Mouse (Mus musculus) hindbrain, embryonic 13.5 days (tissue): ENCODE measurements around the gene Dram1. TPM values are rescaled to one million over a fixed set of nuclear protein-coding genes. Genes with fewer than 3 reads are reported as not detected.
A peak's percentile ranks its signal among the peaks of the same experiment; 100 is the strongest.

ENCODE experiments used
- ATAC-seq: fragments of 200-750 bp; cut with Nextera tagmentation; 2 replicates; pipeline ENCODE4 v1.8.0; 2017; ENCODE audit warnings: moderate TSS enrichment; ENCODE audit not compliant: low FRiP score
- H3K27ac ChIP-seq: fragments of 300-500 bp; sonication (generic); 2 replicates; pipeline ENCODE4 v1.5.1; 2015; ENCODE audit warnings: inconsistent platforms, mild to moderate bottlenecking, moderate library complexity
- H3K27me3 ChIP-seq: fragments of 300-500 bp; sonication (generic); 2 replicates; pipeline ENCODE4 v1.6.1; 2015; ENCODE audit warnings: mild to moderate bottlenecking, inconsistent platforms
- H3K36me3 ChIP-seq: fragments of 300-500 bp; sonication (generic); 2 replicates; pipeline ENCODE4 v1.6.1; 2015; ENCODE audit warnings: mild to moderate bottlenecking, inconsistent platforms
- H3K4me1 ChIP-seq: fragments of 300-500 bp; sonication (generic); replicated peaks from 2 replicates; pipeline ENCODE4 v1.6.1; 2015; ENCODE audit warnings: inconsistent platforms
- H3K4me2 ChIP-seq: fragments of 300-500 bp; sonication (generic); 2 replicates; pipeline ENCODE4 v1.6.1; 2015; ENCODE audit warnings: inconsistent platforms, mild to moderate bottlenecking, moderate library complexity
- H3K4me3 ChIP-seq: fragments of 300-500 bp; sonication (generic); 2 replicates; pipeline ENCODE4 v1.5.1; 2015; ENCODE audit warnings: mild to moderate bottlenecking, inconsistent platforms
- H3K9ac ChIP-seq: fragments of 300-500 bp; sonication (generic); 2 replicates; pipeline ENCODE4 v1.6.1; 2015; ENCODE audit warnings: mild to moderate bottlenecking, inconsistent platforms
- H3K9me3 ChIP-seq: fragments of 300-500 bp; sonication (generic); 2 replicates; pipeline ENCODE4 v1.6.1; 2016; ENCODE audit warnings: inconsistent platforms
- WGBS: fragments of 180-500 bp; shearing (Covaris S2); methylation state at CpG from one replicate; pipeline ENCODE4 v1.1.7; 2015; 5-methylcytosine and 5-hydroxymethylcytosine counted together
- polyA plus RNA-seq: library from polyadenylated mRNA; unstranded; fragments of >200 nt; fragmentation: Nextera tagmentation; extraction: Ambion mirVana; gene quantifications from 2 replicates; pipeline ENCODE4 v1.2.1, GENCODE M21; 2015

Dram1 gene
- 0.41 and 0.55 TPM in 2 replicates for polyA plus RNA-seq

GRCm38 (mm10) chr10:88379013-88379885 lies at the start of gene Dram1, which contains the start of gene Gnptab:
Gene Dram1, minus strand, starts transcription at chr10:88379080.
Gene Gnptab, plus strand, starts transcription at chr10:88379132.
- Histone ChIP-seq H3K9ac (peak within 1 kb of the TSS; percentile 89), H3K27ac (peak within 1 kb of the TSS; percentile 89), H3K27me3 (no peaks in the 10 kb centered on the region), H3K4me2 (peak within 1 kb of the TSS; percentile 82), H3K4me1 (peaks cover 26% of the 10 kb centered on the region), H3K36me3 (no peaks in the 10 kb centered on the region), H3K4me3 (peak within 1 kb of the TSS; percentile 84), H3K9me3 (no peaks in the 10 kb centered on the region)
- peak; percentile 86 for ATAC-seq
- WGBS = under 1% methylated on average over 86 of the region's 87 CpGs

GRCm38 (mm10) chr10:88427998-88428397 lies 49.1 kb upstream of the Dram1 start:
- Histone ChIP-seq H3K9me3 (no peaks in the 10 kb centered on the region), H3K36me3 (peaks cover 50% of the 10 kb centered on the region), H3K4me1 (no peaks in the 10 kb centered on the region), H3K4me3 (no peak overlapping the region), H3K9ac (no peak overlapping the region), H3K27ac (no peak overlapping the region), H3K27me3 (no peaks in the 10 kb centered on the region), H3K4me2 (no peak overlapping the region)
- no peak for ATAC-seq
- 93% methylated on average over 6 of the region's 6 CpGs for WGBS

GRCm38 (mm10) chr10:88426896-88427295 lies 48.0 kb upstream of the Dram1 start:
- H3K36me3 ChIP-seq = peaks cover 52% of the 10 kb centered on the region
- WGBS = 64% methylated on average over 5 of the region's 5 CpGs
- no peaks in the 10 kb centered on the region for H3K9me3 ChIP-seq
- H3K4me2 ChIP-seq = no peak overlapping the region
- H3K4me1 ChIP-seq = no peaks in the 10 kb centered on the region
- no peak overlapping the region for H3K4me3 ChIP-seq
- H3K27ac ChIP-seq = no peak overlapping the region
- no peaks in the 10 kb centered on the region for H3K27me3 ChIP-seq
- 0 out of 2 replicates have a peak, but pooled peaks have one; percentile 40 for ATAC-seq
- H3K9ac ChIP-seq = peak overlapping the region; percentile 40

- peak; percentile 84; the same call in 1 of the 2 replicates for ATAC-seq
- 94% methylated on average over 2 of the region's 2 CpGs for WGBS
- Histone ChIP-seq H3K4me1 (no peaks in the 10 kb centered on the region), H3K36me3 (peaks cover 53% of the 10 kb centered on the region), H3K9me3 (no peaks in the 10 kb centered on the region), H3K4me2 (no peak overlapping the region), H3K27me3 (no peaks in the 10 kb centered on the region), H3K4me3 (no peak overlapping the region), H3K9ac (no peak overlapping the region), H3K27ac (no peak overlapping the region)
Observed at GRCm38 (mm10) chr10:88426158-88426816, 47.4 kb upstream of the Dram1 start.

GRCm38 (mm10) chr10:88420655-88421435 lies 42.0 kb upstream of the Dram1 start:
- Histone ChIP-seq H3K4me1 (no peaks in the 10 kb centered on the region), H3K4me2 (no peak overlapping the region), H3K27ac (no peak overlapping the region), H3K4me3 (no peak overlapping the region), H3K9me3 (no peaks in the 10 kb centered on the region), H3K36me3 (peaks cover 61% of the 10 kb centered on the region), H3K9ac (no peak overlapping the region), H3K27me3 (no peaks in the 10 kb centered on the region)
- 94% methylated on average over 19 of the region's 19 CpGs for WGBS
- ATAC-seq = no peak

GRCm38 (mm10) chr10:88420141-88420541 lies 41.3 kb upstream of the Dram1 start:
- no peak overlapping the region for H3K4me3 ChIP-seq
- 76% methylated on average over 11 of the region's 11 CpGs for WGBS
- H3K36me3 ChIP-seq = peaks cover 69% of the 10 kb centered on the region
- no peak overlapping the region for H3K9ac ChIP-seq
- H3K27me3 ChIP-seq = no peaks in the 10 kb centered on the region
- no peak overlapping the region for H3K27ac ChIP-seq
- H3K9me3 ChIP-seq = no peaks in the 10 kb centered on the region
- ATAC-seq = no peak
- H3K4me1 ChIP-seq = no peaks in the 10 kb centered on the region
- H3K4me2 ChIP-seq = no peak overlapping the region

- no peak overlapping the region for H3K9ac ChIP-seq
- no peak overlapping the region for H3K4me3 ChIP-seq
- no peak overlapping the region for H3K4me2 ChIP-seq
- H3K4me1 ChIP-seq = 0 out of 2 replicates have a peak, but pooled peaks cover under 1% of the 10 kb centered on the region
- no peaks in the 10 kb centered on the region for H3K9me3 ChIP-seq
- peaks cover 65% of the 10 kb centered on the region for H3K36me3 ChIP-seq
- no peaks in the 10 kb centered on the region for H3K27me3 ChIP-seq
- H3K27ac ChIP-seq = no peak overlapping the region
- WGBS = 83% methylated on average over 5 of the region's 5 CpGs
- no peak for ATAC-seq
Observed at GRCm38 (mm10) chr10:88417686-88418085, 38.8 kb upstream of the Dram1 start.

GRCm38 (mm10) chr10:88412290-88412995 lies 33.6 kb upstream of the Dram1 start:
- no peak overlapping the region for H3K4me2 ChIP-seq
- peaks cover 21% of the 10 kb centered on the region for H3K36me3 ChIP-seq
- no peaks in the 10 kb centered on the region for H3K9me3 ChIP-seq
- H3K4me1 ChIP-seq = 0 out of 2 replicates have a peak, but pooled peaks cover 6% of the 10 kb centered on the region
- H3K9ac ChIP-seq = no peak overlapping the region
- H3K4me3 ChIP-seq = no peak overlapping the region
- no peak; the same call in 1 of the 2 replicates for ATAC-seq
- 68% methylated on average over 17 of the region's 17 CpGs for WGBS
- H3K27me3 ChIP-seq = no peaks in the 10 kb centered on the region
- no peak overlapping the region for H3K27ac ChIP-seq

GRCm38 (mm10) chr10:88409751-88410150 lies 30.9 kb upstream of the Dram1 start:
- Histone ChIP-seq H3K9ac (no peak overlapping the region), H3K27ac (no peak overlapping the region), H3K4me1 (0 out of 2 replicates have a peak, but pooled peaks cover 6% of the 10 kb centered on the region), H3K4me3 (no peak overlapping the region), H3K4me2 (no peak overlapping the region), H3K36me3 (peaks cover under 1% of the 10 kb centered on the region), H3K9me3 (no peaks in the 10 kb centered on the region), H3K27me3 (no peaks in the 10 kb centered on the region)
- no peak for ATAC-seq
- 76% methylated on average over 2 of the region's 2 CpGs for WGBS

- no peak for ATAC-seq
- H3K4me1 ChIP-seq = 0 out of 2 replicates have a peak, but pooled peaks cover 6% of the 10 kb centered on the region
- no peaks in the 10 kb centered on the region for H3K27me3 ChIP-seq
- H3K9me3 ChIP-seq = no peaks in the 10 kb centered on the region
- no peak overlapping the region for H3K4me3 ChIP-seq
- 95% methylated on average over 12 of the region's 12 CpGs for WGBS
- H3K4me2 ChIP-seq = no peak overlapping the region
- no peak overlapping the region for H3K9ac ChIP-seq
- no peak overlapping the region for H3K27ac ChIP-seq
- no peaks in the 10 kb centered on the region; the same call in 1 of the 2 replicates for H3K36me3 ChIP-seq
Observed at GRCm38 (mm10) chr10:88407875-88408631, 29.2 kb upstream of the Dram1 start.

GRCm38 (mm10) chr10:88405812-88406211 lies 26.9 kb upstream of the Dram1 start:
- H3K27ac ChIP-seq = no peak overlapping the region
- peaks cover 7% of the 10 kb centered on the region; the same call in 1 of the 2 replicates for H3K36me3 ChIP-seq
- H3K27me3 ChIP-seq = no peaks in the 10 kb centered on the region
- no peaks in the 10 kb centered on the region for H3K9me3 ChIP-seq
- H3K4me2 ChIP-seq = no peak overlapping the region
- no peak for ATAC-seq
- H3K4me3 ChIP-seq = no peak overlapping the region
- no peak overlapping the region for H3K9ac ChIP-seq
- 71% methylated on average over 7 of the region's 7 CpGs for WGBS
- no peaks in the 10 kb centered on the region for H3K4me1 ChIP-seq
